Comparison of ENCODE assay signal across 9 mouse cellular contexts in genomic region chr12:73699471-73700186, GRCm38 (mm10).
DNase-seq lines count a peak whose midpoint lies in the region; ATAC-seq and TF ChIP-seq lines count a peak whose summit lies in the region.
"Had no signal": no experiment of that assay in that cellular context is flagged by ENCODE, and none has a peak within 500 bp of the region (broad histone marks: within the 10 kb centered on the region; RNA-seq: fewer than 3 reads in every experiment).

No protein-coding gene starts in this region.

- no peaks in the 10 kb centered on the region for H3K9me3 ChIP-seq in midbrain, embryonic 14.5 days (ENCODE audit: control insufficient read depth, low read length)
- H3K9me3 ChIP-seq in liver, postnatal 0 days (ENCODE audit: low read length), result no peaks in the 10 kb centered on the region
- H3K9me3 ChIP-seq: liver, embryonic 13.5 days had no signal

- no peaks in the 10 kb centered on the region for H3K36me3 ChIP-seq in midbrain, embryonic 14.5 days (ENCODE audit: control insufficient read depth, insufficient read depth, low read length)
- no peaks in the 10 kb centered on the region for H3K36me3 ChIP-seq in liver, postnatal 0 days (replicated peaks; ENCODE audit: insufficient read depth, low read length)
- H3K36me3 ChIP-seq: liver, embryonic 13.5 days had no signal

- H3K9ac ChIP-seq in midbrain, embryonic 14.5 days (replicated peaks; ENCODE audit: low read length), result no peak overlapping the region; the same call in 1 of the 2 replicates
- H3K9ac ChIP-seq in liver, postnatal 0 days (replicated peaks), result no peak overlapping the region
- H3K9ac ChIP-seq: liver, embryonic 13.5 days had no signal

- H3K27me3 ChIP-seq in midbrain, embryonic 14.5 days (ENCODE audit: control insufficient read depth, insufficient read depth, low read length), result no peaks in the 10 kb centered on the region
- no peaks in the 10 kb centered on the region for H3K27me3 ChIP-seq in liver, postnatal 0 days (ENCODE audit: insufficient read depth, low read length)
- H3K27me3 ChIP-seq: liver, embryonic 13.5 days had no signal

- H3K4me1 ChIP-seq in midbrain, embryonic 14.5 days (ENCODE audit: control insufficient read depth, insufficient read depth, low read length), result peaks cover 9% of the 10 kb centered on the region
- H3K4me1 ChIP-seq in liver, postnatal 0 days (ENCODE audit: insufficient read depth), result no peaks in the 10 kb centered on the region
- H3K4me1 ChIP-seq: liver, embryonic 13.5 days had no signal

- WGBS in midbrain, embryonic 14.5 days, result 47% methylated on average over 17 of the region's 17 CpGs
- 79% methylated on average over 17 of the region's 17 CpGs for WGBS in liver, postnatal 0 days (ENCODE audit: insufficient replicate concordance)

- no peak for DNase-seq in frontal cortex, postnatal 25 days (ENCODE audit: low spot score in 2 of 2)
- DNase-seq in spleen, postnatal 36 days (ENCODE audit: low spot score in 2 of 2), result peak; percentile 28 to 33
- DNase-seq in spleen, adult 18-20 months, result no peak
- DNase-seq in midbrain, embryonic 14.5 days, result peak; percentile 59
- no peak for DNase-seq in gastrocnemius, postnatal 14 days
- no peak for DNase-seq in liver, postnatal 0 days
- DNase-seq: liver, embryonic 13.5 days had no signal

- H3K27ac ChIP-seq in midbrain, embryonic 14.5 days (replicated peaks; ENCODE audit: low read depth, low read length), result peak overlapping the region; percentile 72
- H3K27ac ChIP-seq in liver, postnatal 0 days (ENCODE audit: low read depth), result no peak overlapping the region
- H3K27ac ChIP-seq: liver, embryonic 13.5 days had no signal

- H3K4me2 ChIP-seq in midbrain, embryonic 14.5 days (ENCODE audit: low read length), result no peak overlapping the region
- no peak overlapping the region for H3K4me2 ChIP-seq in liver, postnatal 0 days (ENCODE audit: low read depth, low read length)
- H3K4me2 ChIP-seq: liver, embryonic 13.5 days had no signal

- TF ChIP-seq EP300 in liver, postnatal 0 days (IDR thresholded peaks at IDR 0.05; ENCODE audit: low read depth), result no peak

- intact Hi-C loops in gastrocnemius, postnatal 14 days (cut with DNase I; ENCODE audit: low total_unique reads), result loop anchor here (10.0 kb wide), 1 partner anchor 595 kb away; no protein-coding TSS in a partner anchor

- peak; percentile 51 for ATAC-seq in frontal cortex, adult (ENCODE audit: low TSS enrichment)
- ATAC-seq in midbrain, embryonic 14.5 days (ENCODE audit: low FRiP score, low TSS enrichment), result no peak
- no peak for ATAC-seq in erythroid progenitor cell, adult 5-6 weeks (replicated peaks; ENCODE audit: low FRiP score, poor library complexity, severe bottlenecking)
- ATAC-seq in liver, postnatal 0 days, result no peak

- no peak for TF ChIP-seq CTCF in liver, postnatal 0 days (IDR thresholded peaks at IDR 0.05; ENCODE audit: low read depth)

- H3K4me3 ChIP-seq in midbrain, embryonic 14.5 days (replicated peaks; ENCODE audit: low read depth, low read length), result no peak overlapping the region
- no peak overlapping the region for H3K4me3 ChIP-seq in liver, postnatal 0 days (ENCODE audit: low read depth, low read length)
- H3K4me3 ChIP-seq: liver, embryonic 13.5 days had no signal

Comparison
In these comparisons a context has a peak if more than half of its experiments do, and no peak if none do; other contexts are left out.
1. DNase-seq: peak in spleen, postnatal 36 days (2 of 2) and midbrain, embryonic 14.5 days (single experiment); none in frontal cortex, postnatal 25 days (0 of 2), spleen, adult 18-20 months (0 of 2), gastrocnemius, postnatal 14 days (single experiment) and liver, postnatal 0 days (single experiment).